27 mouse cellular contexts compared by ENCODE assay signal in the genomic region with DNA sequence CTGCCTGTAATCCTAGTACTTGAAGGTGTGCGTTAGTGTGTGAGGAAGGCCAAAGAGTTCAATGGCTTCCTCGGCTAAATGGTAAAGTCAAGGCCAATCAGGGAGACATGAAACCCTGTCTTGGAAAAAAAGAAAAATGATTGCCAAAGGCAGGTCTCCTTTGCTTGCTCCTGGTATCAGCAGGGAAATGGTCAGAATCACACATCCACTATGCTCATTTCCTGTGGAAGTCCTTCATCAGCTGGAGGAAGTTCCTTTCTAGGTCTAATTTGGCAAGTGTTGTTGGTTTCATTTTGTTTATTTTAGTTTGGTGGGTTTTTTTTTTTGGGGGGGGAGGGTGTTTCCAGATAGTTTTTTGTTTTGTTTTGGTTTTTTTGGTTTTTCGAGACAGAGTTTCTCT. TPM values are rescaled to one million over a fixed set of nuclear protein-coding genes. Genes with fewer than 3 reads are reported as not detected.
DNase-seq lines count a peak whose midpoint lies in the region; ATAC-seq and TF ChIP-seq lines count a peak whose summit lies in the region.
"Had no signal": no experiment of that assay in that cellular context is flagged by ENCODE, and none has a peak within 500 bp of the region (broad histone marks: within the 10 kb centered on the region; RNA-seq: fewer than 3 reads in every experiment).

No protein-coding gene starts in this region.

- no peak for TF ChIP-seq RAD21 in MEL (IDR thresholded peaks at IDR 0.05; ENCODE audit: low read depth, low read length)

- H3K4me1 ChIP-seq in liver, adult 2 months (ENCODE audit: control insufficient read depth, insufficient read depth, low read length): peaks cover 3% of the 10 kb centered on the region; the same call in 1 of the 2 replicates
- peaks cover 11% of the 10 kb centered on the region for H3K4me1 ChIP-seq in liver, embryonic 11.5 days (replicated peaks; ENCODE audit: control insufficient read depth, insufficient read depth, low read length)
- H3K4me1 ChIP-seq in MEL (ENCODE audit: control insufficient read depth in 1 of 2, insufficient read depth in 2 of 2, low read length in 2 of 2): peaks cover 10 to 27% of the 10 kb centered on the region in 2 experiments

- no peak overlapping the region for H3K4me2 ChIP-seq in liver, embryonic 11.5 days
- H3K4me2 ChIP-seq: forebrain, embryonic 13.5 days; heart, embryonic 11.5 days; hindbrain, embryonic 12.5 days; hindbrain, embryonic 15.5 days had no signal

- ATAC-seq in liver, embryonic 11.5 days (replicated peaks; ENCODE audit: low FRiP score): no peak
- no peak for ATAC-seq in CD4-positive, CD25-positive, alpha-beta regulatory T cell, adult 4 months
- ATAC-seq: forebrain, embryonic 13.5 days; forebrain, embryonic 16.5 days had no signal

- 82% methylated on average over 3 of the region's 3 CpGs for WGBS in liver, adult 2 months
- 84% methylated on average over 3 of the region's 3 CpGs for WGBS in liver, embryonic 11.5 days
- 93% methylated on average over 3 of the region's 3 CpGs for WGBS in macrophage (ENCODE audit: missing documents)

- no peak overlapping the region for H3K9ac ChIP-seq in liver, adult 2 months (ENCODE audit: low read depth, low read length)
- H3K9ac ChIP-seq in liver, embryonic 11.5 days (ENCODE audit: low read depth, low read length): no peak overlapping the region
- no peak overlapping the region for H3K9ac ChIP-seq in MEL (ENCODE audit: control insufficient read depth, low read depth, low read length, poor library complexity, severe bottlenecking)
- H3K9ac ChIP-seq: forebrain, embryonic 13.5 days; hindbrain, embryonic 12.5 days; hindbrain, embryonic 15.5 days had no signal

- TF ChIP-seq CTCF in liver, adult 2 months (IDR thresholded peaks at IDR 0.05; ENCODE audit: low read depth, low read length): no peak
- no peak for TF ChIP-seq CTCF in MEL (IDR thresholded peaks at IDR 0.05 in 2 of 3, conservative IDR thresholded peaks at IDR 0.05 in 1 of 3; ENCODE audit: control insufficient read depth in 1 of 3, insufficient read depth in 1 of 3, low read depth in 2 of 3, low read length in 3 of 3, poor library complexity in 1 of 3, severe bottlenecking in 1 of 3)

- H3K27me3 ChIP-seq in liver, adult 2 months (ENCODE audit: control insufficient read depth, insufficient read depth, low read length): 0 out of 2 replicates have a peak, but pooled peaks cover 11% of the 10 kb centered on the region
- H3K27me3 ChIP-seq in liver, embryonic 11.5 days (replicated peaks; ENCODE audit: control insufficient read depth, insufficient read depth, low read length): peaks cover 15% of the 10 kb centered on the region
- no peaks in the 10 kb centered on the region for H3K27me3 ChIP-seq in MEL (ENCODE audit: control insufficient read depth in 1 of 2, insufficient read depth in 2 of 2, low read length in 2 of 2)
- H3K27me3 ChIP-seq: forebrain, embryonic 13.5 days; hindbrain, embryonic 12.5 days; hindbrain, embryonic 15.5 days had no signal

- H3K9me3 ChIP-seq in liver, embryonic 11.5 days (ENCODE audit: control insufficient read depth, low read length): no peaks in the 10 kb centered on the region
- no peaks in the 10 kb centered on the region for H3K9me3 ChIP-seq in MEL (replicated peaks; ENCODE audit: insufficient read depth, low read length)
- H3K9me3 ChIP-seq: forebrain, embryonic 10.5 days; forebrain, embryonic 13.5 days; hindbrain, embryonic 12.5 days; hindbrain, embryonic 15.5 days had no signal

- TF ChIP-seq EP300 in MEL (IDR thresholded peaks at IDR 0.05; ENCODE audit: low read depth in 1 of 2, low read length in 2 of 2): no peak

- H3K36me3 ChIP-seq in liver, adult 2 months (ENCODE audit: control insufficient read depth, insufficient read depth, low read length): no peaks in the 10 kb centered on the region
- no peaks in the 10 kb centered on the region for H3K36me3 ChIP-seq in liver, embryonic 11.5 days (ENCODE audit: control insufficient read depth, insufficient read depth, low read length)
- peaks cover 0 to 30% of the 10 kb centered on the region in 2 experiments; a peak in 2 of 4 replicates for H3K36me3 ChIP-seq in MEL (ENCODE audit: control insufficient read depth in 1 of 2, insufficient read depth in 2 of 2, low read length in 2 of 2)
- H3K36me3 ChIP-seq in macrophage (ENCODE audit: inconsistent target): no peaks in the 10 kb centered on the region

- H3K4me3 ChIP-seq in liver, adult 2 months (ENCODE audit: insufficient read depth, low read depth, low read length): no peak overlapping the region
- H3K4me3 ChIP-seq in liver, embryonic 11.5 days (ENCODE audit: low read depth, low read length): no peak overlapping the region
- H3K4me3 ChIP-seq in MEL (ENCODE audit: control insufficient read depth in 1 of 2, insufficient read depth in 1 of 2, low read depth in 2 of 2, low read length in 2 of 2) (no peak overlapping the region), macrophage (ENCODE audit: inconsistent target) (no peak overlapping the region)
- H3K4me3 ChIP-seq: forebrain, embryonic 10.5 days; forebrain, embryonic 13.5 days; hindbrain, embryonic 12.5 days; hindbrain, embryonic 15.5 days had no signal

- H3K27ac ChIP-seq in liver, adult 2 months (replicated peaks; ENCODE audit: insufficient read depth, low read depth, low read length): peak overlapping the region; percentile 53; the same call in 1 of the 2 replicates
- H3K27ac ChIP-seq in liver, embryonic 11.5 days (ENCODE audit: low read depth, low read length): no peak overlapping the region
- H3K27ac ChIP-seq in MEL (ENCODE audit: control insufficient read depth, low read depth, low read length): no peak overlapping the region
- H3K27ac ChIP-seq in macrophage: peak overlapping the region; percentile 48
- H3K27ac ChIP-seq: forebrain, embryonic 10.5 days; forebrain, embryonic 13.5 days; hindbrain, embryonic 12.5 days; hindbrain, embryonic 15.5 days had no signal

- no peak for TF ChIP-seq POLR2A in liver, adult 2 months (IDR thresholded peaks at IDR 0.05; ENCODE audit: extremely low read depth, insufficient read depth, low read length)
- no peak for TF ChIP-seq POLR2A in MEL (IDR thresholded peaks at IDR 0.05; ENCODE audit: control insufficient read depth in 1 of 2, insufficient read depth in 1 of 2, low read depth in 1 of 2, low read length in 2 of 2, poor library complexity in 1 of 2)

- DNase-seq in liver, adult 2 months (ENCODE audit: extremely low read depth, low read depth, low spot score): no peak
- no peak for DNase-seq in liver, embryonic 11.5 days (ENCODE audit: low spot score)
- DNase-seq in A20 (ENCODE audit: low read depth, low spot score): peak; percentile 31
- no peak for DNase-seq in MEL (ENCODE audit: low read depth, low spot score)
- DNase-seq in spleen, postnatal 10 days (ENCODE audit: low spot score in 2 of 2): no peak
- DNase-seq: adrenal gland, adult 2 months; adrenal gland, postnatal 14 days; cerebellum, adult 11-12 months; cerebellum, adult 8-10 months; cerebellum, postnatal 10 days; cerebellum, postnatal 36 days; gastrocnemius, postnatal 10 days; heart, adult 11 months had no signal

- no peaks in the 10 kb centered on the region for H3K79me2 ChIP-seq in liver, adult 2 months (ENCODE audit: control insufficient read depth, insufficient read depth, low read length)
- H3K79me2 ChIP-seq in MEL (ENCODE audit: control insufficient read depth, insufficient read depth, low read length, poor library complexity): peaks cover 4% of the 10 kb centered on the region; the same call in 1 of the 2 replicates
- H3K79me2 ChIP-seq in macrophage (ENCODE audit: inconsistent target): peaks cover 51% of the 10 kb centered on the region

RNA-seq across cellular contexts. Expression of a gene that starts 3.8 kb away (rescaled TPM):
- 1.0 and 1.3 TPM in 2 replicates for total RNA-seq in liver, adult 2 months (2014; rRNA removed)
- polyA plus RNA-seq in liver, adult 2 months (2012; rRNA removed): 0.75 and 0.87 TPM in 2 replicates
- 5.0 and 6.8 TPM in 2 replicates for polyA plus RNA-seq in liver, embryonic 11.5 days (2014; fragmentation: Nextera tagmentation; extraction: Ambion mirVana)
- 4.6 and 7.5 TPM in 2 replicates for total RNA-seq in MEL (2012; rRNA removed)
- 10 to 100 TPM in 1 of 2 experiments, not detected in 1; 10.9 TPM for polyA plus RNA-seq in MEL (2012; ENCODE audit: insufficient read depth in 1 of 2, insufficient read length in 2 of 2, low read depth in 1 of 2, low replicate concordance in 2 of 2, missing spikeins in 1 of 2)
- total RNA-seq in macrophage (2018; cell fraction: chromatin; rRNA removed): 10 to 100 TPM in 22 of 26 experiments, 1 to 10 TPM in 4; 3.1 to 61.4 (median 29.3) TPM
- 10 to 100 TPM; 10.5 to 18.6 (median 14.5) TPM for total RNA-seq in macrophage (2018; cell fraction: cytosol; rRNA removed)
- total RNA-seq in macrophage (2018; cell fraction: nucleus; rRNA removed): 10 to 100 TPM in 20 of 26 experiments, 1 to 10 TPM in 6; 6.5 to 53.5 (median 18.2) TPM
- 12.1 to 23.4 TPM (median 14.0 TPM) in 3 replicates for polyA plus RNA-seq in macrophage (2018)
- 1 to 10 TPM; 8.4 to 8.8 TPM for polyA plus RNA-seq in CD4-positive, CD25-positive, alpha-beta regulatory T cell, adult 4 months (2017; shearing (Covaris generic))

RNA-seq across cellular contexts. Expression of a gene that starts 24.9 kb away (rescaled TPM):
- total RNA-seq in liver, adult 2 months (2014; rRNA removed): 16.1 and 16.6 TPM in 2 replicates
- 45.7 and 72.0 TPM in 2 replicates for polyA plus RNA-seq in liver, adult 2 months (2012; rRNA removed)
- 78.6 and 80.2 TPM in 2 replicates for polyA plus RNA-seq in liver, embryonic 11.5 days (2014; fragmentation: Nextera tagmentation; extraction: Ambion mirVana)
- 56.8 and 66.2 TPM in 2 replicates for total RNA-seq in MEL (2012; rRNA removed)
- 10 to 100 TPM in 1 of 2 experiments, not detected in 1; 77.7 TPM for polyA plus RNA-seq in MEL (2012; ENCODE audit: insufficient read depth in 1 of 2, insufficient read length in 2 of 2, low read depth in 1 of 2, low replicate concordance in 2 of 2, missing spikeins in 1 of 2)
- total RNA-seq in macrophage (2018; cell fraction: chromatin; rRNA removed): 10 to 100 TPM in 7 of 26 experiments, 1 to 10 TPM in 17, under 1 TPM in 2; 0.62 to 15.1 (median 5.9) TPM
- 10 to 100 TPM; 22.3 to 37.2 (median 29.0) TPM for total RNA-seq in macrophage (2018; cell fraction: cytosol; rRNA removed)
- total RNA-seq in macrophage (2018; cell fraction: nucleus; rRNA removed): 10 to 100 TPM in 12 of 26 experiments, 1 to 10 TPM in 14; 3.3 to 22.5 (median 9.6) TPM
- polyA plus RNA-seq in macrophage (2018): 18.0 to 34.4 TPM (median 27.5 TPM) in 3 replicates
- polyA plus RNA-seq in CD4-positive, CD25-positive, alpha-beta regulatory T cell, adult 4 months (2017; shearing (Covaris generic)): 10 to 100 TPM; 12.2 to 13.0 TPM

RNA-seq across cellular contexts. Expression of a gene that starts 57.0 kb away (rescaled TPM):
- total RNA-seq in liver, adult 2 months (2014; rRNA removed): 0.07 TPM in 1 of 2 replicates, not detected in the other
- 0.05 and 0.11 TPM in 2 replicates for polyA plus RNA-seq in liver, adult 2 months (2012; rRNA removed)
- polyA plus RNA-seq in liver, embryonic 11.5 days (2014; fragmentation: Nextera tagmentation; extraction: Ambion mirVana): 0.16 TPM in 1 of 2 replicates, not detected in the other
- not detected in 2 replicates for total RNA-seq in MEL (2012; rRNA removed)
- polyA plus RNA-seq in MEL (2012; ENCODE audit: insufficient read depth in 1 of 2, insufficient read length in 2 of 2, low read depth in 1 of 2, low replicate concordance in 2 of 2, missing spikeins in 1 of 2) (under 1 TPM in 1 of 2 experiments, not detected in 1; 0.11 TPM), macrophage (2018) (not detected in 3 replicates)
- not detected for total RNA-seq in macrophage (2018; cell fraction: chromatin; rRNA removed)
- not detected for total RNA-seq in macrophage (2018; cell fraction: cytosol; rRNA removed)
- total RNA-seq in macrophage (2018; cell fraction: nucleus; rRNA removed): under 1 TPM in 3 of 26 experiments, not detected in 23; 0.12 to 0.58 (median 0.17) TPM
- polyA plus RNA-seq in CD4-positive, CD25-positive, alpha-beta regulatory T cell, adult 4 months (2017; shearing (Covaris generic)): not detected
- total RNA-seq: adrenal gland, adult 2 months; adrenal gland, postnatal 14 days; gastrocnemius, adult 18-20 months; gastrocnemius, postnatal 10 days; heart, postnatal 25 days; hematopoietic stem cell, adult 5-6 weeks had no signal
- polyA plus RNA-seq: embryonic facial prominence, embryonic 11.5 days; forebrain, embryonic 13.5 days; heart, embryonic 14.5 days; heart, postnatal 0 days had no signal

Comparison
In these comparisons a context has a peak if more than half of its experiments do, and no peak if none do; other contexts are left out.
1. H3K27ac ChIP-seq: peak in liver, adult 2 months (single experiment) and macrophage (single experiment); none in liver, embryonic 11.5 days (single experiment) and MEL (single experiment).